Mouse (Mus musculus) heart, adult 2 months (tissue): ENCODE measurements around the gene Ppp1cc.

Source experiments
- CTCF ChIP-seq: fragments of 200-600 bp; IDR thresholded peaks from 2 replicates; pipeline ENCODE4 v1.8.1; 2022; ENCODE audit warnings: antibody characterized with exemption, mild to moderate bottlenecking, moderate library complexity
- EP300 ChIP-seq: fragments of 200-500 bp; IDR thresholded peaks from 2 replicates; pipeline ENCODE4 v1.6.1; 2011; ENCODE audit warnings: low read depth, low read length, control low read depth; ENCODE audit not compliant: insufficient read depth
- POLR2A ChIP-seq: fragments of 200-500 bp; IDR thresholded peaks from 2 replicates; pipeline ENCODE4 v1.6.1; 2011; ENCODE audit warnings: mild to moderate bottlenecking, low read depth, low read length, control low read depth; ENCODE audit not compliant: insufficient read depth

DNA sequence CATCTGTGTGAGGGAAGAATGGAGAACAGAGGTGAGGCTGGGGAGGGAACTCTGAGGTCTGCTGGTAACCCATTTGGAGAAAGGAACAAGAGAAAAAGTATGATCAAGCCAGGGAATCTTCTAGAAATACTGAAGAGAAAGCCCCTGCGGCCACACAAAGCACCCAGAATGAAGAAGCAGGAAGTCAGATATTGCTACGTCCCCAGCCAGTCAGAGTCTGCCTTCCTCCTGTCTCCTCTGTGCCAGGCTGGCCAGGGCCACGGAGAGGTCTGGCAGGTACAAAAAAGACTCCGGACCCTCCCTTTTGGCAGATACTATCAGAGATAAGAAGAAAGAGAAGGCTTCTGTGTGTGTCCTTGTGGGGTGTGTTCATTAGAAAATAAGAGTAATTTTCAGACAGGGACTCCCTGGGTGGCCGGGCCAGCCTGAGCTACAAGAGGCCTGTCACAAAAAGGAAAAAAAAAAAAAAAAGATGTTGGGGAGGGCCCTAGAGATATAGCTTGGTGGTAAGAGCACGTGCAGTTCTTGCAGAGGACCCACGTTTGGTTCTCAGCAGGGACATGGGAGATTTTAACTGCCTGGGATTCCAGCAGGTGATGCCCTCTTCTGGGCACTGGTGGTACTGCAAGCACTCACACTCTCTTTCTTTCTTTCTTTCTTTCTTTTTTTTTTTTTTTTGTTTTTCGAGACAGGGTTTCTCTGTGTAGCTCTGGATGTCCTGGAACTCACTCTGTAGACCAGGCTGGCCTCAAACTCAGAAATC, 15.7 kb upstream of the Ppp1cc start:
- TF ChIP-seq POLR2A = no peak
- TF ChIP-seq CTCF = peak; percentile 73
- TF ChIP-seq EP300 = no peak
